Mouse (Mus musculus): ENCODE measurements at regions not wholly inside any gene's neighbourhood (a gene's known extent, or its start where the extent isn't known, plus 50 kb on each side); places are given as distances from the start of the nearest gene placed in this dataset.
A peak's percentile ranks its signal among the peaks of the same experiment; 100 is the strongest.

GRCm38 (mm10) chrX:158808526-158809144, 401.5 kb upstream of the Rps6ka3 start:
- Histone ChIP-seq H3K4me3 (ENCODE audit: low read length) (no peak overlapping the region), H3K4me1 (ENCODE audit: insufficient read depth, low read length) (no peaks in the 10 kb centered on the region), H3K4me2 (ENCODE audit: low read depth, low read length) (no peak overlapping the region), H3K9me3 (ENCODE audit: low read length) (no peaks in the 10 kb centered on the region), H3K36me3 (ENCODE audit: insufficient read depth, low read length) (no peaks in the 10 kb centered on the region), H3K27ac (no peak overlapping the region), H3K9ac (replicated peaks; ENCODE audit: low read length) (no peak overlapping the region), H3K27me3 (ENCODE audit: insufficient read depth, low read length) (no peaks in the 10 kb centered on the region)
- TF ChIP-seq CTCF (IDR thresholded peaks at IDR 0.05; ENCODE audit: low read depth) = no peak
- no peak for DNase-seq (ENCODE audit: low spot score)
- ATAC-seq = 0 out of 2 replicates have a peak, but pooled peaks have one; percentile 40
- 73% methylated on average over 6 of the region's 6 CpGs for WGBS

GRCm38 (mm10) chrX:158813811-158814210, 396.3 kb upstream of the Rps6ka3 start:
- DNase-seq (ENCODE audit: low spot score) = peak; percentile 2
- WGBS = 62% methylated on average over 3 of the region's 3 CpGs
- H3K4me3 ChIP-seq (ENCODE audit: low read length) = no peak overlapping the region

GRCm38 (mm10) chrX:158837546-158837945, 372.6 kb upstream of the Rps6ka3 start:
- no peaks in the 10 kb centered on the region for H3K36me3 ChIP-seq (ENCODE audit: insufficient read depth, low read length)
- no peaks in the 10 kb centered on the region for H3K27me3 ChIP-seq (ENCODE audit: insufficient read depth, low read length)
- DNase-seq (ENCODE audit: low spot score) (no peak), ATAC-seq (no peak)
- 88% methylated on average over 5 of the region's 5 CpGs for WGBS
- no peak overlapping the region for H3K4me2 ChIP-seq (ENCODE audit: low read depth, low read length)
- H3K4me3 ChIP-seq (ENCODE audit: low read length) = no peak overlapping the region
- no peaks in the 10 kb centered on the region for H3K9me3 ChIP-seq (ENCODE audit: low read length)
- H3K27ac ChIP-seq = no peak overlapping the region
- no peak overlapping the region for H3K9ac ChIP-seq (replicated peaks; ENCODE audit: low read length)
- TF ChIP-seq CTCF (IDR thresholded peaks at IDR 0.05; ENCODE audit: low read depth) = no peak
- no peaks in the 10 kb centered on the region for H3K4me1 ChIP-seq (ENCODE audit: insufficient read depth, low read length)

More at GRCm38 (mm10) chrX:158813811-158814210, 396.3 kb upstream of the Rps6ka3 start:
- H3K9ac ChIP-seq (replicated peaks; ENCODE audit: low read length) = no peak overlapping the region
- H3K27me3 ChIP-seq (ENCODE audit: insufficient read depth, low read length) = no peaks in the 10 kb centered on the region
- H3K27ac ChIP-seq = no peak overlapping the region
- H3K36me3 ChIP-seq (ENCODE audit: insufficient read depth, low read length) = no peaks in the 10 kb centered on the region
- no peak for TF ChIP-seq CTCF (IDR thresholded peaks at IDR 0.05; ENCODE audit: low read depth)
- no peaks in the 10 kb centered on the region for H3K9me3 ChIP-seq (ENCODE audit: low read length)
- no peaks in the 10 kb centered on the region for H3K4me1 ChIP-seq (ENCODE audit: insufficient read depth, low read length)
- H3K4me2 ChIP-seq (ENCODE audit: low read depth, low read length) = no peak overlapping the region
- ATAC-seq = no peak

GRCm38 (mm10) chrX:158852308-158852707, 357.8 kb upstream of the Rps6ka3 start:
- no peaks in the 10 kb centered on the region for H3K27me3 ChIP-seq (ENCODE audit: insufficient read depth, low read length)
- H3K27ac ChIP-seq = no peak overlapping the region
- no peaks in the 10 kb centered on the region for H3K9me3 ChIP-seq (ENCODE audit: low read length)
- H3K4me1 ChIP-seq (ENCODE audit: insufficient read depth, low read length) = no peaks in the 10 kb centered on the region
- no peak overlapping the region for H3K9ac ChIP-seq (replicated peaks; ENCODE audit: low read length)
- no peak overlapping the region for H3K4me3 ChIP-seq (ENCODE audit: low read length)
- no peak for TF ChIP-seq CTCF (IDR thresholded peaks at IDR 0.05; ENCODE audit: low read depth)
- H3K4me2 ChIP-seq (ENCODE audit: low read depth, low read length) = no peak overlapping the region
- DNase-seq (ENCODE audit: low spot score) (no peak), ATAC-seq (no peak)
- H3K36me3 ChIP-seq (ENCODE audit: insufficient read depth, low read length) = no peaks in the 10 kb centered on the region
